Mouse (Mus musculus): Measurements from ENCODE around the gene Atp2a2. TPM values are rescaled to one million over a fixed set of nuclear protein-coding genes. Genes with fewer than 3 reads are reported as not detected.

Gene Atp2a2
- total and polyA plus RNA-seq, 3 experiments, result 61.6 to 158 (median 80.9) TPM

DNA sequence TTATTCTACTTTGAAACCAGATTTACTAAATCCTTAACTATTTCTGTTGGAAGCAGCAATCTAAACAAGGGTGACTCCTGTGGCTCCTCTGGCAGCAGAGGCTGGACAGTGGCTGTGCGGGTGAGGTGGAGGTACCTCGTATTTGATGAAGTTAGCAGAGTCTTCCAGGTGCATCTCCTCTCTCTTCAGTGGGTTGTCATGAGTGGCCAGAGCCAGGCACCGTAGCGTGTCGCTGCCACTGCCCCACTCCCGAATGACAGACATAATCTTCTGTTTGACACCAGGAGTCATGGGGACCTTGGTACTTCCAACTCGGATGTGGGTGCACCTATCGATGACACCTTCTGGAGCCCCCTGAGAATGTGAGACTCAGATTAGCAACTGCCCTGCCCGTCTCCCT lies 40.6 kb downstream of the Atp2a2 start:
- in situ Hi-C loops (cut with MboI; ENCODE audit: low pct_ligation_motif_present, low pct_unique_long_range_greater_than_20kb, low sequenced_read_pairs) (no loop called here), dilution Hi-C loops (cut with MboI; ENCODE audit: extremely low pct_ligation_motif_present, extremely low pct_unique_long_range_greater_than_20kb, low sequenced_read_pairs) (no loop called here)
- Histone ChIP-seq H3K9me3 (replicated peaks; ENCODE audit: low read length) (no peaks in the 10 kb centered on the region), H3K79me2 (replicated peaks; ENCODE audit: control insufficient read depth, extremely low read depth, insufficient read depth, poor library complexity, severe bottlenecking) (no peaks in the 10 kb centered on the region; the same call in 1 of the 2 replicates), H3K4me3 (replicated peaks in 1 of 3; ENCODE audit: low read depth in 2 of 3, low read length in 2 of 3, poor library complexity in 1 of 3) (no peak overlapping the region), H3K27ac (ENCODE audit: insufficient read depth, low read depth) (no peak overlapping the region), H3K4me2 (ENCODE audit: insufficient read depth, low read depth, poor library complexity, severe bottlenecking) (no peak overlapping the region), H3K27me3 (replicated peaks) (no peaks in the 10 kb centered on the region), H3K36me3 (replicated peaks in 1 of 2; ENCODE audit: control insufficient read depth in 1 of 2, insufficient read depth in 1 of 2, low read length in 1 of 2) (peaks cover 82 to 100% of the 10 kb centered on the region in 2 experiments), H3K4me1 (ENCODE audit: control insufficient read depth in 1 of 2, insufficient read depth in 2 of 2) (0 out of 4 replicates have a peak, but pooled peaks cover 0 to 3% of the 10 kb centered on the region in 2 experiments), H3K9ac (ENCODE audit: insufficient read depth, low read depth) (no peak overlapping the region)
- DNase-seq (ENCODE audit: extremely low read depth), result no peak
- TF ChIP-seq USF1 (IDR thresholded peaks at IDR 0.05; ENCODE audit: low read depth, low read length) (no peak), MEF2A (IDR thresholded peaks at IDR 0.05; ENCODE audit: borderline replicate concordance, low read depth, low read length) (no peak), MAX (IDR thresholded peaks at IDR 0.05; ENCODE audit: low read length) (no peak), ELF1 (IDR thresholded peaks at IDR 0.05; ENCODE audit: low read depth, low read length) (no peak), E2F4 (IDR thresholded peaks at IDR 0.05; ENCODE audit: insufficient replicate concordance, low read depth, low read length) (no peak)

- dilution Hi-C loops (cut with MboI; ENCODE audit: extremely low pct_ligation_motif_present, extremely low pct_unique_long_range_greater_than_20kb, low sequenced_read_pairs) (no loop called here), in situ Hi-C loops (cut with MboI; ENCODE audit: low pct_ligation_motif_present, low pct_unique_long_range_greater_than_20kb, low sequenced_read_pairs) (no loop called here)
- 0 out of 4 replicates have a peak, but pooled peaks cover 0 to 3% of the 10 kb centered on the region in 2 experiments for H3K4me1 ChIP-seq (ENCODE audit: control insufficient read depth in 1 of 2, insufficient read depth in 2 of 2)
- H3K27ac ChIP-seq (ENCODE audit: insufficient read depth, low read depth), result 0 out of 2 replicates have a peak overlapping the region, but pooled peaks have one; percentile 3
- H3K4me3 ChIP-seq (replicated peaks in 1 of 3; ENCODE audit: low read depth in 2 of 3, low read length in 2 of 3, poor library complexity in 1 of 3), result no peak overlapping the region
- H3K79me2 ChIP-seq (replicated peaks; ENCODE audit: control insufficient read depth, extremely low read depth, insufficient read depth, poor library complexity, severe bottlenecking), result no peaks in the 10 kb centered on the region; the same call in 1 of the 2 replicates
- TF ChIP-seq MAZ (IDR thresholded peaks at IDR 0.05; ENCODE audit: low read depth, low read length), result no peak
- no peak for TF ChIP-seq IRF4 (IDR thresholded peaks at IDR 0.05; ENCODE audit: low read depth, low read length)
- TF ChIP-seq RCOR1 (conservative IDR thresholded peaks at IDR 0.05; ENCODE audit: low read depth, low read length), result no peak
- TF ChIP-seq MAFK (IDR thresholded peaks at IDR 0.05; ENCODE audit: insufficient replicate concordance, low read length), result no peak
- TF ChIP-seq USF2 (conservative IDR thresholded peaks at IDR 0.05; ENCODE audit: low read depth, low read length), result no peak
- TF ChIP-seq TCF12 (IDR thresholded peaks at IDR 0.05; ENCODE audit: low read depth, low read length), result no peak
- TF ChIP-seq BHLHE40 (IDR thresholded peaks at IDR 0.05; ENCODE audit: low read depth, low read length), result no peak
- no peak for TF ChIP-seq USF1 (IDR thresholded peaks at IDR 0.05; ENCODE audit: low read depth, low read length)
- no peak for TF ChIP-seq ZMIZ1 (IDR thresholded peaks at IDR 0.05; ENCODE audit: low read depth, low read length)
- no peak overlapping the region for H3K9ac ChIP-seq (ENCODE audit: insufficient read depth, low read depth)
- no peak overlapping the region for H3K4me2 ChIP-seq (ENCODE audit: insufficient read depth, low read depth, poor library complexity, severe bottlenecking)
- DNase-seq (ENCODE audit: extremely low read depth), result no peak
- H3K36me3 ChIP-seq (replicated peaks in 1 of 2; ENCODE audit: control insufficient read depth in 1 of 2, insufficient read depth in 1 of 2, low read length in 1 of 2), result peaks cover 79 to 100% of the 10 kb centered on the region in 2 experiments
- H3K27me3 ChIP-seq (replicated peaks), result no peaks in the 10 kb centered on the region
- no peaks in the 10 kb centered on the region for H3K9me3 ChIP-seq (replicated peaks; ENCODE audit: low read length)
Observed at GRCm38 (mm10) chr5:122460656-122461055, 41.4 kb downstream of the Atp2a2 start.

- Histone ChIP-seq H3K36me3 (replicated peaks in 1 of 2; ENCODE audit: control insufficient read depth in 1 of 2, insufficient read depth in 1 of 2, low read length in 1 of 2) (peaks cover 83 to 100% of the 10 kb centered on the region in 2 experiments), H3K4me2 (ENCODE audit: insufficient read depth, low read depth, poor library complexity, severe bottlenecking) (no peak overlapping the region), H3K4me3 (replicated peaks in 1 of 3; ENCODE audit: low read depth in 2 of 3, low read length in 2 of 3, poor library complexity in 1 of 3) (no peak overlapping the region), H3K9ac (ENCODE audit: insufficient read depth, low read depth) (no peak overlapping the region), H3K9me3 (replicated peaks; ENCODE audit: low read length) (no peaks in the 10 kb centered on the region), H3K27ac (ENCODE audit: insufficient read depth, low read depth) (no peak overlapping the region), H3K4me1 (ENCODE audit: control insufficient read depth in 1 of 2, insufficient read depth in 2 of 2) (0 out of 4 replicates have a peak, but pooled peaks cover 0 to 3% of the 10 kb centered on the region in 2 experiments), H3K79me2 (replicated peaks; ENCODE audit: control insufficient read depth, extremely low read depth, insufficient read depth, poor library complexity, severe bottlenecking) (no peaks in the 10 kb centered on the region; the same call in 1 of the 2 replicates), H3K27me3 (replicated peaks) (no peaks in the 10 kb centered on the region)
- TF ChIP-seq MYC (IDR thresholded peaks at IDR 0.05; ENCODE audit: low read depth, low read length) (no peak), MAFK (IDR thresholded peaks at IDR 0.05; ENCODE audit: insufficient replicate concordance, low read length) (no peak), SMC3 (IDR thresholded peaks at IDR 0.05; ENCODE audit: low read depth, low read length) (no peak), MAX (IDR thresholded peaks at IDR 0.05; ENCODE audit: low read length) (no peak), RAD21 (IDR thresholded peaks at IDR 0.05; ENCODE audit: low read depth, low read length) (no peak), MAZ (IDR thresholded peaks at IDR 0.05; ENCODE audit: low read depth, low read length) (no peak), MEF2A (IDR thresholded peaks at IDR 0.05; ENCODE audit: borderline replicate concordance, low read depth, low read length) (no peak), JUN (IDR thresholded peaks at IDR 0.05; ENCODE audit: insufficient read depth, low read depth, low read length) (no peak), MXI1 (IDR thresholded peaks at IDR 0.05; ENCODE audit: low read depth, low read length) (no peak), ZNF384 (IDR thresholded peaks at IDR 0.05; ENCODE audit: low read depth, low read length) (no peak), TCF12 (IDR thresholded peaks at IDR 0.05; ENCODE audit: low read depth, low read length) (no peak), USF2 (conservative IDR thresholded peaks at IDR 0.05; ENCODE audit: low read depth, low read length) (no peak)
- no peak for DNase-seq (ENCODE audit: extremely low read depth)
- in situ Hi-C loops (cut with MboI; ENCODE audit: low pct_ligation_motif_present, low pct_unique_long_range_greater_than_20kb, low sequenced_read_pairs), result no loop called here
- dilution Hi-C loops (cut with MboI; ENCODE audit: extremely low pct_ligation_motif_present, extremely low pct_unique_long_range_greater_than_20kb, low sequenced_read_pairs), result no loop called here
Observed at GRCm38 (mm10) chr5:122459335-122459734, 42.7 kb downstream of the Atp2a2 start.

Measured in CH12.LX (cell line).